Mouse (Mus musculus) left cerebral cortex, adult 2 months (tissue): Measurements from ENCODE around the gene Stpg4. TPM values are rescaled to one million over a fixed set of nuclear protein-coding genes. Genes with fewer than 3 reads are reported as not detected.

ENCODE experiments used
- DNase-seq, 2 experiments: peaks; one replicate each; pipeline ENCODE4 v3.0.0; 2021 to 2022; ENCODE audit warnings: low spot score in 2 of 2, mixed read lengths in 1 of 2; ENCODE audit errors: extremely low spot score in 1 of 2
- H3K27ac ChIP-seq: fragments of 200-600 bp; 2 replicates; pipeline ENCODE4 v1.8.1; 2022
- H3K4me3 ChIP-seq: fragments of 200-600 bp; 2 replicates; pipeline ENCODE4 v1.8.1; 2022
- CTCF ChIP-seq: fragments of 200-600 bp; IDR thresholded peaks from 2 replicates; pipeline ENCODE4 v1.8.1; 2022; ENCODE audit warnings: antibody characterized with exemption, mild to moderate bottlenecking, moderate library complexity
- intact Hi-C: fragments of 180-260 bp; cut with DNase I; formaldehyde crosslinking; loops from one replicate; pipeline ENCODE4 v1.15.1; 2025
- total RNA-seq, 2 experiments: library from RNA; stranded (reverse); gene quantifications; 2 replicates each; pipeline ENCODE4 v1.2.3; 2021

Gene Stpg4
- total RNA-seq, 2 experiments from 2014 or later: not detected

GRCm38 (mm10) chr17:87445917-87446766 is 18.6 kb upstream of the Stpg4 start:
- no peak; the same call in 1 of the 2 replicates for TF ChIP-seq CTCF

GRCm38 (mm10) chr17:87445337-87445916 is 17.9 kb upstream of the Stpg4 start:
- no peak for DNase-seq
- no peak for TF ChIP-seq CTCF
- peak overlapping the region; percentile 88 for H3K4me3 ChIP-seq
- peak overlapping the region; percentile 74 for H3K27ac ChIP-seq
- intact Hi-C loops: loop anchor here (10.0 kb wide), 1 partner anchor 229 kb away; the partner anchor contains the start of gene Msh2

More at GRCm38 (mm10) chr17:87445917-87446766, 18.6 kb upstream of the Stpg4 start:
- H3K4me3 ChIP-seq: peak overlapping the region; percentile 88
- intact Hi-C loops: loop anchor here (1.0 to 10.0 kb wide), 8 partner anchors 28 to 339 kb away; partner anchors contain the start of genes Msh2 and Socs5
- peak; percentile 71 to 77 for DNase-seq
- H3K27ac ChIP-seq: peak overlapping the region; percentile 100

DNA sequence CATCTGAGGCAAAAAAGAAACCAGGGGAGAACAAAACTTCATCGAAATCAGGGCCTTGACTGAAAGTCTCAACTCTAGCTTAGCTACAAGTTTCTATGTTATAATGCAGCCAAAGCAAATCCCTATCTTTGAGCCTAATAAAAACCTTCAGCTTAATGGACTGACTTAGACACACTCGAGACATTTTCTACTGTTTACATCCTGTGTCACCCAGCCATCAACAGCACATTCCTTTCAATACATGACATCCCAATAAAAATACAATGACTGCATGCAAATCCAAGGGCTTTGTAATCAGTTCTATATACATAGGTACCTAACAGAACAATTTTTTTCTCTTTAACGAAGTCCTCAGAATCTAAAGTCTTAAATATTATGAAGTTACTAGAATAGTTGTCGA is 17.2 kb upstream of the Stpg4 start:
- intact Hi-C loops: loop anchor here (10.0 kb wide), 1 partner anchor 230 kb away; the partner anchor contains the start of gene Msh2
- no peak for DNase-seq
- peak overlapping the region; percentile 88 for H3K4me3 ChIP-seq
- TF ChIP-seq CTCF: no peak
- peak overlapping the region; percentile 24; the same call in 1 of the 2 replicates for H3K27ac ChIP-seq

GRCm38 (mm10) chr17:87441537-87441936 is 14.0 kb upstream of the Stpg4 start:
- Histone ChIP-seq H3K27ac (no peak overlapping the region), H3K4me3 (peak overlapping the region; percentile 88)
- DNase-seq: no peak
- intact Hi-C loops: loop anchor here (10.0 kb wide), 1 partner anchor 233 kb away; the partner anchor contains the start of gene Msh2
- TF ChIP-seq CTCF: no peak

DNA sequence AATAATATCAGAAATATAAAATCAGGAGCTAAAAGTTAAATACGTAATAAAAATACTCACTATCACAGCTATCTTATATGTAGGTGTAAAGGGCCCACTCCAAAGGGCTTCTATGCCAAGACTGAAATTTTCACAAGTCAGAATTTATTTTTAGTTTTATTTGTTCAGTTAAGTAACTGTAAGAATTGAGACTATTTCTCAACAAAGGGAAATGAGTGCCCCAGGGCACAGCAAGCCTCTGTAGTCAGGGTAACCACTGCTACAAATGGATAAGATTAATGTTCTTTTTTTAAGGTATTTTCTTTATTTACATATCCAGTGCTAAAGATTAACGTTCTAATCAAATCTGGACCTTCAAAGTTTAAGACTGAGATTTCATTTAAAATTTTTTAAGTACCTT is 11.9 kb upstream of the Stpg4 start:
- Histone ChIP-seq H3K27ac (no peak overlapping the region), H3K4me3 (peak overlapping the region; percentile 28)
- no peak for DNase-seq
- intact Hi-C loops: no loop called here
- no peak for TF ChIP-seq CTCF

DNA sequence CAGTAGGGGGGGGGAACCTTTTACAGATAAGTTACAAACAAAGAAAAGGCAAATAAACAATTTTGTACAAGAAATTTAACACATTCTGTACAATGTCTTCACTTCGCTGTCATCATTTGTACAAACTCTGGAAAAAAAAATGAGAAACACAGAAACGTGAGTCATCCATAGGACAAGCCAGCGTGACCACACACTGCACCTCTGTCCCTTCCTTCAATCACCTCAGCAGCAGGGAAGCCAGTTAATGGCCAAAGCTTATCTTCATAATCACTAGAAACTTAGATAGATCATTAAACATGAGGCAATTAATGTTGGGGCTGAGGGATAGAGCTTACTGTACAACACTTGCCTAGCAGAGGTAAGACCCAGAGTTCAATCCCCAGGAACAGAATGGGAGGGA is 6.4 kb upstream of the Stpg4 start:
- intact Hi-C loops: no loop called here
- no peak for TF ChIP-seq CTCF
- no peak overlapping the region for H3K27ac ChIP-seq
- DNase-seq: no peak
- H3K4me3 ChIP-seq: no peak overlapping the region

DNA sequence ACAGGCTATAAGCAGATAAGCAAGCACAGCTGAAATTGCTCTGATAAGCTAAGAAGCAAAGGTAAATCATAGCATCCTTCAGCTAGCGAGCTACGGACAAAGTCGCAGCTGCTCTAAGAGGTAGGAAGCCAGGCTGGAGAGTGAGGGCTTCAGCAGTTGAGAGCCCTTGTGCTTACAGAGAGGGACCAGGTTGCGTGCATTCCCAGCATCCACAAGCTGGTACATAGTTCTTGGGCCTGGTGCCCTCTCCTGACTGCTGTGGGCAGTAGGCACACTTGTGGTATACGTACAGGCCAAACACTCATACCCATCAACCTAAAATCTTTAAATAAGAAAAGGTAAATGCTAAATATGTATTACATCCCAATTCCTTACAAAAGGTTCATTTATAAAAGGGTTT is 5.2 kb upstream of the Stpg4 start:
- TF ChIP-seq CTCF: no peak
- H3K4me3 ChIP-seq: no peak overlapping the region
- intact Hi-C loops: no loop called here
- DNase-seq: no peak
- H3K27ac ChIP-seq: no peak overlapping the region

DNA sequence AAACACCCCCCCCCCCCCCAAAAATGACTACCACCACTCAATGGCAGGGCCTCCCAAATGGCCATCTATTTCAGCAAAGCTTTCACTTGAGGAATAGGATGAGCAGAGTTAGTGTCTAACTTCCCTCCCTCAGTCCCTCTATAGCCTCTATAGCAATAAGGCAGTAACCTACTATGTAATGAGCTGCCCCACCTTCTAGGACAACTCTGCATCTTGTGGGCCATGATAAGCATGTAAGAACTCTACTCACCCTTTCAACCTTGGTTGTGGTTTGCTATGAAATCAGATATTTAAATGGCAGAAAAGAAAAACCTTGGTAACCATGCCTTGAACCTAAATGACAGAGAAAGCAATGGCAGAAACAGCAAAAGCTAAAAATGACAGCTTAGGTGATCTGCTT is 4.8 kb upstream of the Stpg4 start:
- no peak for TF ChIP-seq CTCF
- H3K27ac ChIP-seq: no peak overlapping the region
- no peak for DNase-seq
- intact Hi-C loops: no loop called here
- H3K4me3 ChIP-seq: no peak overlapping the region

GRCm38 (mm10) chr17:87429431-87429830 is 1.9 kb upstream of the Stpg4 start:
- intact Hi-C loops: loop anchor here (5.0 kb wide), 1 partner anchor 52 kb away; no protein-coding TSS in a partner anchor
- no peak overlapping the region for H3K4me3 ChIP-seq
- no peak for TF ChIP-seq CTCF
- H3K27ac ChIP-seq: no peak overlapping the region
- DNase-seq: no peak

- Histone ChIP-seq H3K4me3 (no peak overlapping the region), H3K27ac (no peak overlapping the region)
- intact Hi-C loops: no loop called here
- no peak for DNase-seq
- TF ChIP-seq CTCF: no peak
Measured at GRCm38 (mm10) chr17:87418082-87418481, 9.5 kb downstream of the Stpg4 start.

DNA sequence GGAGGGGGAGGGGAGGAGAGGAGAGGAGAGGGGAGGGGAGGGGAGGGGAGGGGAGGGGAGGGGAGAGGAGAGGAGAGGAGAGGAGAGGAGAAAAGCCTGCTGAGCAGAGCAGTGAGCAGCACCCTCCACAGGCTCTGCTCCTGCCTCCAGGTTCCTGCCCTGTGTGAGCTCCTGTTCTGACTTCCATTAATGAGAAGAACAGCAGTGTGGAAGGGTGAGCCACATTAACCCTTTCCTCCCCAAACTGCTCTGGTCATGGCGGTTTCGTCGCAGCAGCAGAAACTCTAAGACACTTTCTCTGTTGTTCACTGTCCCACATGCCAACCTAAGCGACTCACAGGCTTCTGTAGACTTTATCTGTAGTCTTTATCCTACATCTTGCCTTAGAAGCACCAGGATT is 20.9 kb downstream of the Stpg4 start:
- no peak overlapping the region for H3K4me3 ChIP-seq
- no peak overlapping the region for H3K27ac ChIP-seq
- TF ChIP-seq CTCF: no peak
- no peak for DNase-seq
- intact Hi-C loops: no loop called here

- H3K4me3 ChIP-seq: no peak overlapping the region
- no peak for DNase-seq
- intact Hi-C loops: no loop called here
- TF ChIP-seq CTCF: no peak
- no peak overlapping the region for H3K27ac ChIP-seq
Measured at GRCm38 (mm10) chr17:87405576-87405975, 22.0 kb downstream of the Stpg4 start.
